Comparison of ENCODE assay signal across 7 mouse cellular contexts in the genomic region with DNA sequence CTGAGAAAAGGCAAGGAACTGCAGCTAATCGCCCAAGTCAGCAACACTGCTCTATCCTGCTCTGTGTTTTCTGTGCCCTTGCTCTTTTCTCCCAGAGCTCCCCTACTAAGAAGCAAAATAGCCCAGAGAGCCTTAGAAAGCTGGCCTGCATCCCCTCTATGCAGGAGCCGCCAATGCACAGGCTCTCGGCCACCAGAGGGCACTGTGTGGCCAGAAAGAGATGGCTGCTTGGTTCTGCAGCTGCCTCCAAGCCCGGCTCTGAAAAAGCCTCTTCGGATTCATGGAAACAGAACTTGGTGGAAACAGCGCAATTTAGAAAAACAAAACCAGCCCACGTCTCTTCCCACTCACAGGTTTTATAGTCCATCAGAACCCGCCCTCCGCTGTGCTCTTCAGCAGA.
DNase-seq lines count a peak whose midpoint lies in the region; ATAC-seq lines count a peak whose summit lies in the region.

No protein-coding gene starts in this region.

- no peak overlapping the region for H3K27ac ChIP-seq in forebrain, embryonic 11.5 days (ENCODE audit: low read depth, low read length)
- peak overlapping the region; percentile 52 for H3K27ac ChIP-seq in midbrain, embryonic 13.5 days

- no peaks in the 10 kb centered on the region for H3K27me3 ChIP-seq in forebrain, embryonic 11.5 days (ENCODE audit: control insufficient read depth, insufficient read depth, low read length)
- H3K27me3 ChIP-seq in midbrain, embryonic 13.5 days = no peaks in the 10 kb centered on the region

- peak; percentile 78 for ATAC-seq in forebrain, embryonic 11.5 days (replicated peaks; ENCODE audit: low FRiP score)
- peak; percentile 60 to 81 for ATAC-seq in hematopoietic stem cell, adult 5-6 weeks (replicated peaks in 1 of 2; ENCODE audit: insufficient read depth in 1 of 2, low FRiP score in 2 of 2, low TSS enrichment in 1 of 2, low read depth in 1 of 2, poor library complexity in 2 of 2, severe bottlenecking in 2 of 2)
- peak; percentile 93 for ATAC-seq in midbrain, embryonic 13.5 days

- H3K9ac ChIP-seq in forebrain, embryonic 11.5 days (ENCODE audit: low read length) = no peak overlapping the region
- no peak overlapping the region for H3K9ac ChIP-seq in midbrain, embryonic 13.5 days (replicated peaks)

- H3K4me1 ChIP-seq in forebrain, embryonic 11.5 days (replicated peaks; ENCODE audit: control insufficient read depth, insufficient read depth, low read length) = no peaks in the 10 kb centered on the region
- H3K4me1 ChIP-seq in midbrain, embryonic 13.5 days (replicated peaks) = peaks cover 24% of the 10 kb centered on the region

- WGBS in forebrain, embryonic 11.5 days = 14% methylated on average over 9 of the region's 9 CpGs
- WGBS in midbrain, embryonic 13.5 days = 12% methylated on average over 9 of the region's 9 CpGs

- no peak overlapping the region for H3K4me2 ChIP-seq in forebrain, embryonic 11.5 days (ENCODE audit: low read depth, low read length, severe bottlenecking)
- peak overlapping the region; percentile 25; the same call in 1 of the 2 replicates for H3K4me2 ChIP-seq in midbrain, embryonic 13.5 days (replicated peaks)

- peak; percentile 59 for DNase-seq in R1 (ENCODE audit: low read depth, low spot score)
- peak; percentile 12 for DNase-seq in c-Kit-positive CD71-negative TER-119-negative erythroid progenitor cells, embryonic 14.5 days (ENCODE audit: low read depth)
- DNase-seq in forebrain, embryonic 11.5 days (ENCODE audit: low spot score) = peak; percentile 90
- peak; percentile 93 to 95 for DNase-seq in left cerebral cortex, adult 18-20 months (ENCODE audit: low spot score in 2 of 2)
- peak; percentile 9 to 55 for DNase-seq in spleen, postnatal 10 days (ENCODE audit: low spot score in 2 of 2)

- H3K4me3 ChIP-seq in forebrain, embryonic 11.5 days (ENCODE audit: low read depth, low read length) = no peak overlapping the region
- H3K4me3 ChIP-seq in midbrain, embryonic 13.5 days (replicated peaks) = no peak overlapping the region

- no peaks in the 10 kb centered on the region for H3K36me3 ChIP-seq in forebrain, embryonic 11.5 days (ENCODE audit: control insufficient read depth, insufficient read depth, low read length)
- H3K36me3 ChIP-seq in midbrain, embryonic 13.5 days = no peaks in the 10 kb centered on the region

- no peaks in the 10 kb centered on the region for H3K9me3 ChIP-seq in forebrain, embryonic 11.5 days (ENCODE audit: control insufficient read depth, low read length)
- no peaks in the 10 kb centered on the region for H3K9me3 ChIP-seq in midbrain, embryonic 13.5 days

Comparison
In these comparisons a context has a peak if more than half of its experiments do, and no peak if none do; other contexts are left out.
1. DNase-seq: peak in every context shown above with its lines; median percentile 94 in left cerebral cortex, adult 18-20 months; 90 in forebrain, embryonic 11.5 days; 59 in R1; 32 in spleen, postnatal 10 days; 12 in c-Kit-positive CD71-negative TER-119-negative erythroid progenitor cells, embryonic 14.5 days.